Mouse (Mus musculus): ENCODE data around the gene Mfsd6l. TPM values are rescaled to one million over a fixed set of nuclear protein-coding genes. Genes with fewer than 3 reads are reported as not detected.
A peak's percentile ranks its signal among the peaks of the same experiment; 100 is the strongest.

Gene Mfsd6l
- polyA plus RNA-seq, 1 experiment from 2014 or later, result 5.8 TPM

DNA sequence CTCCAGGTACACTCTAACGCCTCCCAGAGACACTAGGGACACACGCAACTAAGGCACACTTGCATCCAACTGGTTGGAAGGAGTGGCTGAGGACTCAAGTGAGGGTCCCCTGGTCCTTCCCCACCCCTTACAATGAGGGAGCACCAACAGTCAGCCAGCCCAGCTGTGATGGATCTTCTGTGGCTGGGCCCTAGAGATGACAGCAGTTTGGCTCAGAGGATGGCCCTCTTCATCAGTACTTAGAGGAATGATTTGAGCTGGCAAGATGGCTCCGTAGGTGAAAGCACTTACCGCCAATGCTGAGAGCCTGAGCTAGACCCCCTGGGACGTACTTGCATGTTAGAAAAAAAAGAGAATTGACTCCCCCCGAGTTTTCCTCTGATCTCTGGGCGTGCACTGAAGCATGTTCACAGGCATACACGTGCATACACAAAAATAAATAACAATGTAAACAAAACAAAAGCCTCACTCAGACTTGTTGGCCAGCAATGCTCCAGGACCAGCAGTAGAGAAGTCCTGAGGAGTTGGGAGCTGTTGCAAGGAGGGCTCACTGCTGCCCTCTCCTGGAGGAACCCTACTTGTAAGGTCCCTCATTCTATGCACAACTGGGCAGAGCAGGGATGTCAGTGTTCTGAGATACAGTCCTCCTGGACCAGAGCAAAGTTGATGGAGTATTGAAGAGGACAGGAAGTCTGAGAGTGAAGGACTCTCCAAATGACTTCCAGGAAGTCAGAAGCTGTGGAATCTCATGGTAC is 33.2 kb downstream of the Mfsd6l start:
- Histone ChIP-seq H3K4me3 (ENCODE audit: low read depth, low read length) (no peak overlapping the region), H3K9me3 (ENCODE audit: low read length) (no peaks in the 10 kb centered on the region), H3K36me3 (ENCODE audit: insufficient read depth, low read length) (no peaks in the 10 kb centered on the region), H3K27me3 (replicated peaks; ENCODE audit: insufficient read depth, low read length) (no peaks in the 10 kb centered on the region), H3K9ac (replicated peaks; ENCODE audit: low read depth) (no peak overlapping the region), H3K27ac (ENCODE audit: low read length) (no peak overlapping the region), H3K4me1 (ENCODE audit: insufficient read depth, low read depth, low read length) (no peaks in the 10 kb centered on the region), H3K4me2 (replicated peaks; ENCODE audit: low read depth, low read length) (no peak overlapping the region)
- ATAC-seq (peak; percentile 82), DNase-seq (ENCODE audit: low spot score) (peak; percentile 92)
- TF ChIP-seq EP300 (IDR thresholded peaks at IDR 0.05) (no peak), CTCF (IDR thresholded peaks at IDR 0.05) (peak; percentile 96)
- WGBS, result 56% methylated on average over 8 of the region's 8 CpGs

GRCm38 (mm10) chr11:68591708-68592107 is 35.7 kb downstream of the Mfsd6l start:
- no peak overlapping the region for H3K4me3 ChIP-seq (ENCODE audit: low read depth, low read length)

DNA sequence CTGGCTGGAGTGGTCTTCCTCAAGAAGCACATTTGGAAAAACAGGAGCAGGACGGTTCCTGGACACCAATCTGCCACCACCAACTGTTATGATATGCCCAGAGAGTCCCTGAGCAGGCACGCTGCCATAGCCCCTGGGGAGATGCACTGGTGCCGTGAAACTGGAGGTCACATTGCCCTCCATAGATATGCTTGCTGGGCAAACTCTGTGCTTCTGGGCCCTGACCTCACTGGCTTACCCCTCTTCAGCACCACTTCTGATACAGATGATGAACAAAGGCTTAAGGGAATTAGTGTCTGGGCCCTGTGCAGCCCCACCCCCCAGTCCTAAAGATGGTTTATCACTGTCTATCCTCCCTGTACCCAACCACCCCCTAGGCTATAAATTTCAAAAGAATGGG is 37.3 kb downstream of the Mfsd6l start:
- Histone ChIP-seq H3K4me1 (ENCODE audit: insufficient read depth, low read depth, low read length) (no peaks in the 10 kb centered on the region), H3K9ac (replicated peaks; ENCODE audit: low read depth) (no peak overlapping the region), H3K4me3 (ENCODE audit: low read depth, low read length) (no peak overlapping the region), H3K36me3 (ENCODE audit: insufficient read depth, low read length) (no peaks in the 10 kb centered on the region), H3K9me3 (ENCODE audit: low read length) (no peaks in the 10 kb centered on the region), H3K27ac (ENCODE audit: low read length) (no peak overlapping the region), H3K4me2 (replicated peaks; ENCODE audit: low read depth, low read length) (no peak overlapping the region), H3K27me3 (replicated peaks; ENCODE audit: insufficient read depth, low read length) (no peaks in the 10 kb centered on the region)
- ATAC-seq, result no peak
- no peak for DNase-seq (ENCODE audit: low spot score)
- 78% methylated on average over 3 of the region's 3 CpGs for WGBS
- TF ChIP-seq EP300 (IDR thresholded peaks at IDR 0.05), result no peak
- no peak for TF ChIP-seq CTCF (IDR thresholded peaks at IDR 0.05)

More at GRCm38 (mm10) chr11:68591708-68592107, 35.7 kb downstream of the Mfsd6l start:
- 43% methylated on average over 5 of the region's 5 CpGs for WGBS
- TF ChIP-seq EP300 (IDR thresholded peaks at IDR 0.05) (no peak), CTCF (IDR thresholded peaks at IDR 0.05) (no peak)
- H3K27ac ChIP-seq (ENCODE audit: low read length), result no peak overlapping the region
- no peaks in the 10 kb centered on the region for H3K9me3 ChIP-seq (ENCODE audit: low read length)
- DNase-seq (ENCODE audit: low spot score) (no peak), ATAC-seq (no peak)
- H3K9ac ChIP-seq (replicated peaks; ENCODE audit: low read depth), result no peak overlapping the region
- no peaks in the 10 kb centered on the region for H3K36me3 ChIP-seq (ENCODE audit: insufficient read depth, low read length)
- H3K4me2 ChIP-seq (replicated peaks; ENCODE audit: low read depth, low read length), result no peak overlapping the region
- H3K4me1 ChIP-seq (ENCODE audit: insufficient read depth, low read depth, low read length), result no peaks in the 10 kb centered on the region
- no peaks in the 10 kb centered on the region for H3K27me3 ChIP-seq (replicated peaks; ENCODE audit: insufficient read depth, low read length)

DNA sequence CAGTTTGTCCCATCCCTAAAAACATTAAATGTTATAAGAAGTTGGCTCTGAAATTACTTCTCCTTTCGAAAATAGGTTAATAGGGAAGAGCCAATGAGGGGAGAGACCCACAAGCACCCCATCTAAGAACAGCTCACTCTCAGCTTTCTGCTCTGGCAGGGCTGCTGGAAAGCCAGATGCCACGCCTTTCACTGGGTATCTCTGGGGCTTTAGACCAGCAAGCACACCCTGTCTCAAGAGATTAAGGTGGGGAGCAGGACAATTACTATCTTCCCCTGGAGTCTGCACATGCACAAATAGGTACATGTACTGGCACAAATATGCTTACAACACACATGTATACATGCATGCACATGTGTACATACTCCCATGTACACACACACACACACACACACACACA is 41.9 kb downstream of the Mfsd6l start:
- ATAC-seq, result no peak
- Histone ChIP-seq H3K4me1 (ENCODE audit: insufficient read depth, low read depth, low read length) (peaks cover 19% of the 10 kb centered on the region), H3K9me3 (ENCODE audit: low read length) (no peaks in the 10 kb centered on the region), H3K27ac (ENCODE audit: low read length) (no peak overlapping the region), H3K4me2 (replicated peaks; ENCODE audit: low read depth, low read length) (no peak overlapping the region), H3K9ac (replicated peaks; ENCODE audit: low read depth) (no peak overlapping the region), H3K27me3 (replicated peaks; ENCODE audit: insufficient read depth, low read length) (no peaks in the 10 kb centered on the region), H3K4me3 (ENCODE audit: low read depth, low read length) (no peak overlapping the region), H3K36me3 (ENCODE audit: insufficient read depth, low read length) (no peaks in the 10 kb centered on the region)
- DNase-seq (ENCODE audit: low spot score), result no peak
- 77% methylated on average over 2 of the region's 2 CpGs for WGBS
- no peak for TF ChIP-seq CTCF (IDR thresholded peaks at IDR 0.05)
- no peak for TF ChIP-seq EP300 (IDR thresholded peaks at IDR 0.05)

- peak overlapping the region; percentile 8; the same call in 1 of the 2 replicates for H3K9ac ChIP-seq (replicated peaks; ENCODE audit: low read depth)
- no peak overlapping the region for H3K4me2 ChIP-seq (replicated peaks; ENCODE audit: low read depth, low read length)
- peak; percentile 87 for ATAC-seq
Observed at GRCm38 (mm10) chr11:68600551-68601021, 44.6 kb downstream of the Mfsd6l start.

GRCm38 (mm10) chr11:68601486-68601991 is 45.6 kb downstream of the Mfsd6l start:
- DNase-seq (ENCODE audit: low spot score) (peak; percentile 52), ATAC-seq (peak; percentile 20; the same call in 1 of the 2 replicates)
- H3K36me3 ChIP-seq (ENCODE audit: insufficient read depth, low read length), result no peaks in the 10 kb centered on the region
- no peak overlapping the region for H3K4me2 ChIP-seq (replicated peaks; ENCODE audit: low read depth, low read length)
- H3K4me3 ChIP-seq (ENCODE audit: low read depth, low read length), result no peak overlapping the region
- no peak overlapping the region for H3K9ac ChIP-seq (replicated peaks; ENCODE audit: low read depth)
- peak overlapping the region; percentile 85 for H3K27ac ChIP-seq (ENCODE audit: low read length)
- peaks cover 19% of the 10 kb centered on the region for H3K4me1 ChIP-seq (ENCODE audit: insufficient read depth, low read depth, low read length)
- no peaks in the 10 kb centered on the region for H3K9me3 ChIP-seq (ENCODE audit: low read length)
- TF ChIP-seq EP300 (IDR thresholded peaks at IDR 0.05) (no peak), CTCF (IDR thresholded peaks at IDR 0.05) (no peak)
- no peaks in the 10 kb centered on the region for H3K27me3 ChIP-seq (replicated peaks; ENCODE audit: insufficient read depth, low read length)
- 15% methylated on average over 9 of the region's 9 CpGs for WGBS

More at GRCm38 (mm10) chr11:68600551-68601021, 44.6 kb downstream of the Mfsd6l start:
- Histone ChIP-seq H3K4me3 (ENCODE audit: low read depth, low read length) (no peak overlapping the region), H3K4me1 (ENCODE audit: insufficient read depth, low read depth, low read length) (peaks cover 19% of the 10 kb centered on the region), H3K9me3 (ENCODE audit: low read length) (no peaks in the 10 kb centered on the region), H3K36me3 (ENCODE audit: insufficient read depth, low read length) (no peaks in the 10 kb centered on the region), H3K27me3 (replicated peaks; ENCODE audit: insufficient read depth, low read length) (no peaks in the 10 kb centered on the region), H3K27ac (ENCODE audit: low read length) (peak overlapping the region; percentile 85)
- peak; percentile 94 for DNase-seq (ENCODE audit: low spot score)
- 8% methylated on average over 6 of the region's 6 CpGs for WGBS
- TF ChIP-seq EP300 (IDR thresholded peaks at IDR 0.05), result no peak
- no peak for TF ChIP-seq CTCF (IDR thresholded peaks at IDR 0.05)
